ENCODE assay signal across 16 mouse cellular contexts in genomic region chr3:130841755-130842154, GRCm38 (mm10).
"Had no signal": no experiment of that assay in that cellular context is flagged by ENCODE, and none has a peak within 500 bp of the region (broad histone marks: within the 10 kb centered on the region; RNA-seq: fewer than 3 reads in every experiment).

No protein-coding gene starts in this region.

- H3K4me3 ChIP-seq: neural tube, embryonic 13.5 days; neural tube, embryonic 15.5 days; stomach, embryonic 15.5 days had no signal

- H3K4me1 ChIP-seq: neural tube, embryonic 13.5 days; neural tube, embryonic 15.5 days; stomach, embryonic 15.5 days had no signal

- H3K9me3 ChIP-seq: neural tube, embryonic 13.5 days; neural tube, embryonic 15.5 days; stomach, embryonic 15.5 days had no signal

- H3K27ac ChIP-seq: neural tube, embryonic 13.5 days; neural tube, embryonic 15.5 days; stomach, embryonic 15.5 days; stomach, postnatal 0 days had no signal

- H3K36me3 ChIP-seq: neural tube, embryonic 13.5 days; neural tube, embryonic 15.5 days; stomach, embryonic 15.5 days had no signal

- H3K27me3 ChIP-seq: neural tube, embryonic 13.5 days; neural tube, embryonic 15.5 days; stomach, embryonic 15.5 days had no signal

- H3K4me2 ChIP-seq: neural tube, embryonic 13.5 days; neural tube, embryonic 15.5 days; stomach, embryonic 15.5 days had no signal

- H3K9ac ChIP-seq: neural tube, embryonic 13.5 days; neural tube, embryonic 15.5 days; stomach, embryonic 15.5 days had no signal

- DNase-seq: retina, postnatal 1 day; right cerebral cortex, adult 18-20 months; right cerebral cortex, postnatal 14 days; right cerebral cortex, postnatal 25 days; right cerebral cortex, postnatal 4 days; spleen, adult 18-20 months; thymus, adult 18-20 months; thymus, adult 2 months; thymus, postnatal 14 days; thymus, postnatal 25 days; thymus, postnatal 36 days; thymus, postnatal 4 days had no signal
